8 mouse cellular contexts compared by ENCODE assay signal in the genomic region with DNA sequence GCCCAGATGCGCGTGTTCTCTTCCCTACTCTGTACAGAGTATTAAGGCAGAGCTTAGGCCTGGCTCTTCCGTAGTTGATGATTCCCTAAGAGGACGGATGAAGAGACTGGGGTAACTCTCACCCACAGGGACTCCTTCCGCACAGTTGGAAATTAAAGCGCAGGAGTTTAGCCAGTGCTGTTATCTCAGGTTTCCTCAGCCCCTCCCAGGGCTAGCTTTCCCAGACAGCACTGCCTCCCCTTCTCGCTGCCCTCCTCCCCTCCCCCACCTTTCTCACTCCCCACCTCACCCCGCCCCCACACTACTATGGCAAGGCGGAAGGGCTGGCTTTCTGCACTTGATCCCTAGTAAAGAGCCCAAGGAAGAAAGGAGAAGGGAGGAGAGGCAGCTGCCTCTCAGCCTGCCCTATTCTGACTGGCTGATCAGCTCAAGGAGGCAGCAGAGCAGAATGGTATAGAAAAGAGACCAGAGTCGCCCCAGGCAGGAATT. TPM values are rescaled to one million over a fixed set of nuclear protein-coding genes. Genes with fewer than 3 reads are reported as not detected.
DNase-seq lines count a peak whose midpoint lies in the region; ATAC-seq lines count a peak whose summit lies in the region.

No protein-coding gene starts in this region.

- peak; percentile 53; the same call in 1 of the 2 replicates for ATAC-seq in heart, embryonic 15.5 days (replicated peaks; ENCODE audit: insufficient number of reproducible peaks, insufficient read depth, low FRiP score, low read depth)
- ATAC-seq in kidney, embryonic 15.5 days (replicated peaks; ENCODE audit: low FRiP score): peak; percentile 87
- ATAC-seq in midbrain, embryonic 12.5 days (ENCODE audit: low FRiP score, low read depth): peak; percentile 92

- H3K4me2 ChIP-seq in heart, embryonic 15.5 days: peak overlapping the region; percentile 59
- H3K4me2 ChIP-seq in kidney, embryonic 15.5 days: peak overlapping the region; percentile 48
- H3K4me2 ChIP-seq in midbrain, embryonic 12.5 days (replicated peaks): peak overlapping the region; percentile 38

- peak overlapping the region; percentile 38 for H3K4me3 ChIP-seq in heart, embryonic 15.5 days
- H3K4me3 ChIP-seq in embryonic facial prominence, embryonic 10.5 days: peak overlapping the region; percentile 42
- peak overlapping the region; percentile 18 for H3K4me3 ChIP-seq in kidney, embryonic 15.5 days (replicated peaks)
- H3K4me3 ChIP-seq in midbrain, embryonic 12.5 days: peak overlapping the region; percentile 18; the same call in 1 of the 2 replicates

- 12% methylated on average over 9 of the region's 10 CpGs for WGBS in heart, embryonic 15.5 days
- 14% methylated on average over 10 of the region's 10 CpGs for whole genome bisulfite sequencing in embryonic facial prominence, embryonic 10.5 days
- 5% methylated on average over 10 of the region's 10 CpGs for WGBS in kidney, embryonic 15.5 days
- WGBS in midbrain, embryonic 12.5 days: 15% methylated on average over 10 of the region's 10 CpGs

- peak overlapping the region; percentile 34; the same call in 1 of the 2 replicates for H3K9ac ChIP-seq in heart, embryonic 15.5 days
- no peak overlapping the region for H3K9ac ChIP-seq in kidney, embryonic 15.5 days
- no peak overlapping the region for H3K9ac ChIP-seq in midbrain, embryonic 12.5 days (replicated peaks)

- no peak for DNase-seq in heart, adult 11 months
- DNase-seq in embryonic facial prominence, embryonic 10.5 days (ENCODE audit: low spot score): peak; percentile 86
- no peak for DNase-seq in layer of hippocampus, adult 9-10 months (ENCODE audit: low spot score)
- no peak for DNase-seq in adrenal gland, adult 8-10 months
- no peak for DNase-seq in heart, postnatal 10 days

- H3K27me3 ChIP-seq in heart, embryonic 15.5 days: no peaks in the 10 kb centered on the region
- H3K27me3 ChIP-seq in embryonic facial prominence, embryonic 10.5 days (replicated peaks; ENCODE audit: low read depth, poor library complexity, severe bottlenecking): no peaks in the 10 kb centered on the region
- H3K27me3 ChIP-seq in kidney, embryonic 15.5 days: no peaks in the 10 kb centered on the region
- no peaks in the 10 kb centered on the region for H3K27me3 ChIP-seq in midbrain, embryonic 12.5 days

- intact Hi-C loops in heart, postnatal 10 days (cut with DNase I): no loop called here

- H3K27ac ChIP-seq in heart, embryonic 15.5 days: peak overlapping the region; percentile 49
- peak overlapping the region; percentile 84 for H3K27ac ChIP-seq in embryonic facial prominence, embryonic 10.5 days (replicated peaks)
- peak overlapping the region; percentile 87 for H3K27ac ChIP-seq in kidney, embryonic 15.5 days
- H3K27ac ChIP-seq in midbrain, embryonic 12.5 days (replicated peaks): peak overlapping the region; percentile 88

- no peaks in the 10 kb centered on the region for H3K9me3 ChIP-seq in heart, embryonic 15.5 days (replicated peaks)
- H3K9me3 ChIP-seq in embryonic facial prominence, embryonic 10.5 days: no peaks in the 10 kb centered on the region
- no peaks in the 10 kb centered on the region for H3K9me3 ChIP-seq in kidney, embryonic 15.5 days (replicated peaks)
- no peaks in the 10 kb centered on the region for H3K9me3 ChIP-seq in midbrain, embryonic 12.5 days

- H3K4me1 ChIP-seq in heart, embryonic 15.5 days (replicated peaks): 0 out of 2 replicates have a peak, but pooled peaks cover 4% of the 10 kb centered on the region
- peaks cover 15% of the 10 kb centered on the region for H3K4me1 ChIP-seq in embryonic facial prominence, embryonic 10.5 days
- H3K4me1 ChIP-seq in kidney, embryonic 15.5 days: peaks cover 13% of the 10 kb centered on the region
- 0 out of 2 replicates have a peak, but pooled peaks cover 7% of the 10 kb centered on the region for H3K4me1 ChIP-seq in midbrain, embryonic 12.5 days

- H3K36me3 ChIP-seq in heart, embryonic 15.5 days: no peaks in the 10 kb centered on the region
- no peaks in the 10 kb centered on the region for H3K36me3 ChIP-seq in embryonic facial prominence, embryonic 10.5 days (replicated peaks)
- H3K36me3 ChIP-seq in kidney, embryonic 15.5 days: no peaks in the 10 kb centered on the region
- no peaks in the 10 kb centered on the region for H3K36me3 ChIP-seq in midbrain, embryonic 12.5 days

RNA-seq across cellular contexts. Expression of a gene that starts 21.5 kb away (rescaled TPM):
- polyA plus RNA-seq in heart, embryonic 15.5 days (2015; fragmentation: Nextera tagmentation; extraction: Ambion mirVana): 962 and 1,080 TPM in 2 replicates
- polyA plus RNA-seq in embryonic facial prominence, embryonic 10.5 days (2016; fragmentation: Nextera tagmentation; extraction: Ambion mirVana): 764 and 848 TPM in 2 replicates
- 783 and 885 TPM in 2 replicates for polyA plus RNA-seq in kidney, embryonic 15.5 days (2015; fragmentation: Nextera tagmentation; extraction: Ambion mirVana)
- 569 and 644 TPM in 2 replicates for polyA plus RNA-seq in midbrain, embryonic 12.5 days (2016; fragmentation: Nextera tagmentation; extraction: Ambion mirVana)
- total RNA-seq in adrenal gland, adult 8-10 months (2022): 100 to 1,000 TPM; 317 to 419 (median 366) TPM
- 100 to 1,000 TPM; 708 to 807 TPM for total RNA-seq in heart, postnatal 10 days (2021)

RNA-seq across cellular contexts. Expression of a gene that starts 56.7 kb away (rescaled TPM):
- polyA plus RNA-seq in heart, embryonic 15.5 days (2015; fragmentation: Nextera tagmentation; extraction: Ambion mirVana): 115 and 130 TPM in 2 replicates
- 126 and 130 TPM in 2 replicates for polyA plus RNA-seq in embryonic facial prominence, embryonic 10.5 days (2016; fragmentation: Nextera tagmentation; extraction: Ambion mirVana)
- polyA plus RNA-seq in kidney, embryonic 15.5 days (2015; fragmentation: Nextera tagmentation; extraction: Ambion mirVana): 103 and 118 TPM in 2 replicates
- 110 TPM in 2 replicates for polyA plus RNA-seq in midbrain, embryonic 12.5 days (2016; fragmentation: Nextera tagmentation; extraction: Ambion mirVana)
- total RNA-seq in adrenal gland, adult 8-10 months (2022): 10 to 100 TPM; 51.4 to 63.9 (median 55.7) TPM
- 10 to 100 TPM; 74.7 to 76.4 TPM for total RNA-seq in heart, postnatal 10 days (2021)

RNA-seq across cellular contexts. Expression of a gene that starts 56.9 kb away (rescaled TPM):
- 16.6 and 19.0 TPM in 2 replicates for polyA plus RNA-seq in heart, embryonic 15.5 days (2015; fragmentation: Nextera tagmentation; extraction: Ambion mirVana)
- polyA plus RNA-seq in embryonic facial prominence, embryonic 10.5 days (2016; fragmentation: Nextera tagmentation; extraction: Ambion mirVana): 34.1 and 35.4 TPM in 2 replicates
- 30.9 and 32.9 TPM in 2 replicates for polyA plus RNA-seq in kidney, embryonic 15.5 days (2015; fragmentation: Nextera tagmentation; extraction: Ambion mirVana)
- 28.1 and 32.3 TPM in 2 replicates for polyA plus RNA-seq in midbrain, embryonic 12.5 days (2016; fragmentation: Nextera tagmentation; extraction: Ambion mirVana)
- 10 to 100 TPM; 49.0 to 54.6 (median 52.2) TPM for total RNA-seq in adrenal gland, adult 8-10 months (2022)
- total RNA-seq in heart, postnatal 10 days (2021): 10 to 100 TPM; 19.2 to 22.3 TPM
